Mouse (Mus musculus) heart, embryonic 13.5 days (tissue): ENCODE results near the gene Cbfa2t2. TPM values are rescaled to one million over a fixed set of nuclear protein-coding genes. Genes with fewer than 3 reads are reported as not detected.

ENCODE experiments used
- ATAC-seq: fragments of 200-750 bp; cut with Nextera tagmentation; 2 replicates; pipeline ENCODE4 v1.8.0; 2017; ENCODE audit warnings: moderate TSS enrichment; ENCODE audit not compliant: insufficient number of reproducible peaks, low FRiP score, low TSS enrichment; ENCODE audit errors: extremely low read depth
- H3K27ac ChIP-seq: fragments of 300-500 bp; sonication (generic); replicated peaks from 2 replicates; pipeline ENCODE4 v1.5.1; 2015; ENCODE audit warnings: moderate library complexity, mild to moderate bottlenecking, inconsistent platforms
- H3K27me3 ChIP-seq: fragments of 300-500 bp; sonication (generic); replicated peaks from 2 replicates; pipeline ENCODE4 v1.6.1; 2015; ENCODE audit warnings: mild to moderate bottlenecking, inconsistent platforms
- H3K36me3 ChIP-seq: fragments of 300-500 bp; sonication (generic); 2 replicates; pipeline ENCODE4 v1.6.1; 2015; ENCODE audit warnings: mild to moderate bottlenecking, inconsistent platforms
- H3K4me1 ChIP-seq: fragments of 300-500 bp; sonication (generic); 2 replicates; pipeline ENCODE4 v1.6.1; 2015; ENCODE audit warnings: inconsistent platforms
- H3K4me2 ChIP-seq: fragments of 300-500 bp; sonication (generic); 2 replicates; pipeline ENCODE4 v1.6.1; 2015; ENCODE audit warnings: inconsistent platforms, mild to moderate bottlenecking, moderate library complexity
- H3K4me3 ChIP-seq: fragments of 300-500 bp; sonication (generic); 2 replicates; pipeline ENCODE4 v1.5.1; 2015; ENCODE audit warnings: moderate library complexity, mild to moderate bottlenecking, inconsistent platforms
- H3K9ac ChIP-seq: fragments of 300-500 bp; sonication (generic); 2 replicates; pipeline ENCODE4 v1.6.1; 2015; ENCODE audit warnings: inconsistent platforms, mild to moderate bottlenecking, moderate library complexity
- H3K9me3 ChIP-seq: fragments of 300-500 bp; sonication (generic); 2 replicates; pipeline ENCODE4 v1.6.1; 2016; ENCODE audit warnings: inconsistent platforms
- WGBS: fragments of 180-500 bp; shearing (Covaris S2); methylation state at CpG from one replicate; pipeline ENCODE4 v1.1.7; 2015; ENCODE audit warnings: mixed read lengths; 5-methylcytosine and 5-hydroxymethylcytosine counted together
- polyA plus RNA-seq: library from polyadenylated mRNA; unstranded; fragments of >200 nt; fragmentation: Nextera tagmentation; extraction: Ambion mirVana; gene quantifications from 2 replicates; pipeline ENCODE4 v1.2.1, GENCODE M21; 2015

Cbfa2t2 gene
- polyA plus RNA-seq, 1 experiment from 2014 or later = 29.2 TPM

DNA sequence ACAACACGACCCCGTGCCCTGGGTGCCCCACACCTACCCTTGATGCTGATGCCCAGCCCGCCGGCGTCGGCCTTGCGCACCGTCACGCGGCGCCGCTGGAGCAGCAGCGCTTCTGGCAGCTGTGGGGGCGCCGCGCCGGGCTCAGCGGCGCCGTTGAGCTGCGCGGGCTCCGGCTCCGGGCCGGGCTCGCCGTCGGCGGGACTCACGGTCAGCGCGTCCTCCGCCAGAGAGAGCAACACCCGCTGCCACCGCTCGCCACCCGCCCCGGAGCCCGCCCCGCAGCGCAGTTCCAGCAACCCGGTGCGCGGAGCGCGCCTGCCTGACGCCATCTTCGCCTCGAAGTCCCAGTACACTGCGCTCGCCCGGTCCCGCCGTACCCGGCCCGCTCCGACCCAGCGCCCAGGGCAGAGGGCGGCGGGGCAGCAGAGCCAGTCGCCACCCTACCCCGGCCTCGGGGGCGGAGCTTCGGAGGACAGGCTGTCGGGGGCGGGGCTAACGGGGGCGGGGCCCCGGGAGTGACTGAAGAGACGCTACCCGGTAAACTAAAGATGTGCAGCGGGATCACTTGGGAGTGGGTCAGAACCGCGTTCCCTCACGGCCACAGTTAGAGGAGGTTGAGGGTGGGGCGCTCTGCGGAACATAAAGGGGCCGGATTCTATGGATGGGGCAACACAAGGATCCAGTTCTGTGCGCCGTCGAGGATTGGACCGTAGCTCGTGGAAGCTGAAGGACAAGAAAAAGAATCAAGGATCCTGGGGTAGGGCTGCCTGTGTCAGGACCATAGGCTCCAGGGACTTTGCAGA is 28.4 kb upstream of the Cbfa2t2 start, which contains the start of gene Snta1:
Snta1 (minus strand) TSS at position 457 of the 803 bp plus-strand sequence.
- WGBS = 2% methylated on average over 84 of the region's 84 CpGs
- Histone ChIP-seq H3K4me2 (peak within 1 kb of the TSS; percentile 77), H3K9ac (peak within 1 kb of the TSS; percentile 88), H3K36me3 (no peaks in the 10 kb centered on the region), H3K4me3 (peak within 1 kb of the TSS; percentile 68), H3K27me3 (no peaks in the 10 kb centered on the region), H3K27ac (peak within 1 kb of the TSS; percentile 85), H3K4me1 (peaks cover 57% of the 10 kb centered on the region), H3K9me3 (no peaks in the 10 kb centered on the region)
- ATAC-seq = peak; percentile 93

DNA sequence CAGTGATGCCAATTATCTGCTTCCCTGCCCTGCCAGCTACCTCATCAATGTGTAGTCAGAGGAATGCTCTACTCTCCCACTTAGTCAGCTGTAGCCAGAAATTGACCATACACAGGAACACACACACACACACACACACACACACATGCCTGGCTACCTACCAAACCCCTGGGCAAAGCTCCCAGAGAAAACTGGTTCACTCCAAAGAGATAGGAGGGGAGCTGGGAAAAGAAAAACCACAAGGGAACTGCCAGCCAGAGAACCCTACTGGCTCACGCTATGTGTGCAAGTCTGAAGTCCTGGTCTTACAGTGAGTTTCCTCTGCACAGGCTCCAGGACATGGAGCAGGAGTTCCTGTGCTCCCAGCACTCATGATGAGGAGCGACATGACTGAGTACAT is 25.9 kb upstream of the Cbfa2t2 start:
- H3K9me3 ChIP-seq = no peaks in the 10 kb centered on the region
- H3K4me2 ChIP-seq = no peak overlapping the region
- peak overlapping the region; percentile 20 for H3K27ac ChIP-seq
- H3K27me3 ChIP-seq = no peaks in the 10 kb centered on the region
- no peak for ATAC-seq
- no peak overlapping the region for H3K4me3 ChIP-seq
- H3K4me1 ChIP-seq = peaks cover 34% of the 10 kb centered on the region
- no peak overlapping the region for H3K9ac ChIP-seq
- WGBS = 53% methylated on average over 2 of the region's 2 CpGs
- no peaks in the 10 kb centered on the region for H3K36me3 ChIP-seq

DNA sequence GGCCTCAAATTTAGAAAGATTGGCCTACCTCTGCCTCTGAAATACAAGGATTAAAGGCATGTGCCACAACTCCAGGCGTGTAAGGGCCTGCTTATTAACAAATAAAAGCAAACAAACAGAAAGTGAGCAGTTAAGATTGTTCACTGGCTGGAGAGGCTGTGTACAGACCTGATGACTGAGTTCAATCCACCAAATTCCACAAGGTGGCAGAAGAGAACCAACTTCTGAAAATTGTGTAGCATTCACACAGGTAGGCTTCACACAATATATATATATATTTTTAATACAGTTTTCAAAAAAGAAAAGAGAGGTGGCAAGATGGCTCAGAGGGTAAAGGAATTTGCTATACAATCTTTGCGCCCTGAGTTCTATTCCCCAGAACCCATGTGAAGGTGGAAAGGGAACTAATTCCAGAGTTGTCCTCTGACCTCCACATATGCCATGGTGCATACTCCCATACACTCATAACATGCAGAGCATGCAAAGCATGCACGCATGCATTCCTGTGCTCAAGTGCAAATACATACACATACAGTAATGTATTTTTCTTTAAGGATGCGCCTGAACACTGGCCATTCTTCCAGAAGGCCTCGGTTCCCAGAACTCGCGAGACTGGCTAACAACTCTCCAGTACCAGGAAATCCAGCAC is 24.1 kb upstream of the Cbfa2t2 start:
- H3K27ac ChIP-seq = no peak overlapping the region
- no peak overlapping the region for H3K4me2 ChIP-seq
- no peaks in the 10 kb centered on the region for H3K36me3 ChIP-seq
- no peaks in the 10 kb centered on the region for H3K27me3 ChIP-seq
- no peaks in the 10 kb centered on the region for H3K9me3 ChIP-seq
- no peak overlapping the region for H3K4me3 ChIP-seq
- 62% methylated on average over 7 of the region's 7 CpGs for WGBS
- peaks cover 18% of the 10 kb centered on the region for H3K4me1 ChIP-seq
- H3K9ac ChIP-seq = no peak overlapping the region
- ATAC-seq = no peak

DNA sequence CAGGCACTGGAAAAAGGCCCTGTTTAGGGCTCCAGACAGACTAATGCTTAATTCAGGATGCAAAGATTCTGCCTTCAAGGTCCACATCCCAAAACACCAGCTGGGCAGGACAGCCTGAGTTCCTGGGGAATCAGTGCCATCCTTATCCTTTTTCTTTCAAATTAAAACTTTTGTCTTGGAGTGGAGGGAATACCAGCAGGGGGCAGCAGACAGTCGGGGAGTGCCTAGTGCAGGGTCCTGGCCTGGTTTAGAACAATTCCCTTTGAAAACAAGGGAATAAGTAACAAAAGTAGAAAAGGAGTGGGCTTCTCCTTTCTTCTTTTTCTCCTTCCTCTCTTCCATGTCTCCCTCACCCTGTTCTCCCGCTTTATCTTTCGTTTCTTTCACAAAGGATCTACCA is 19.2 kb upstream of the Cbfa2t2 start:
- Histone ChIP-seq H3K36me3 (no peaks in the 10 kb centered on the region), H3K27me3 (no peaks in the 10 kb centered on the region), H3K4me3 (no peak overlapping the region), H3K4me1 (no peaks in the 10 kb centered on the region), H3K27ac (no peak overlapping the region), H3K9ac (no peak overlapping the region), H3K9me3 (no peaks in the 10 kb centered on the region), H3K4me2 (no peak overlapping the region)
- WGBS = 14% methylated on average over 3 of the region's 3 CpGs
- ATAC-seq = no peak

DNA sequence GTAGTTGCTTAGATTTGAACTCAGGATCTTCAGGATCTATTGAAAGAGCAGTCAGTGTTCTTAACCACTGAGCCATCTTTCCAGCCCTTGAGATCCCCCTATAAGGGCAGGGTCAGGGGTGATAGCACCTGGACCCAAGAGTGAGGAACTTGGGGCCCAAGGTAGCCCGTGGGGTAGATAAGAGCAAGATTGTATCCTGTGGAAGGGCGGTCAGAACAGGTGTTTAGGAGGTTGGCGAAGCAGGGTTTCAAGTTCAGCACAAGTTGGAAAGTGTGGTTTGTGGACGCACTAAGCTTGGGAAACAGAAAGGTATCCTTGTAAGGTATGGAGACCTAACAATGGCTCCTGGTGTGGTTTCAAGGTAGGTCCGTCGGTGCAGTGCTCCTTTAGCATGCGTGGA is 18.3 kb upstream of the Cbfa2t2 start:
- H3K4me3 ChIP-seq = no peak overlapping the region
- H3K4me2 ChIP-seq = no peak overlapping the region
- H3K36me3 ChIP-seq = no peaks in the 10 kb centered on the region
- no peaks in the 10 kb centered on the region for H3K4me1 ChIP-seq
- no peak overlapping the region for H3K9ac ChIP-seq
- WGBS = 84% methylated on average over 7 of the region's 7 CpGs
- no peak for ATAC-seq
- H3K27me3 ChIP-seq = no peaks in the 10 kb centered on the region
- no peak overlapping the region for H3K27ac ChIP-seq
- no peaks in the 10 kb centered on the region for H3K9me3 ChIP-seq

DNA sequence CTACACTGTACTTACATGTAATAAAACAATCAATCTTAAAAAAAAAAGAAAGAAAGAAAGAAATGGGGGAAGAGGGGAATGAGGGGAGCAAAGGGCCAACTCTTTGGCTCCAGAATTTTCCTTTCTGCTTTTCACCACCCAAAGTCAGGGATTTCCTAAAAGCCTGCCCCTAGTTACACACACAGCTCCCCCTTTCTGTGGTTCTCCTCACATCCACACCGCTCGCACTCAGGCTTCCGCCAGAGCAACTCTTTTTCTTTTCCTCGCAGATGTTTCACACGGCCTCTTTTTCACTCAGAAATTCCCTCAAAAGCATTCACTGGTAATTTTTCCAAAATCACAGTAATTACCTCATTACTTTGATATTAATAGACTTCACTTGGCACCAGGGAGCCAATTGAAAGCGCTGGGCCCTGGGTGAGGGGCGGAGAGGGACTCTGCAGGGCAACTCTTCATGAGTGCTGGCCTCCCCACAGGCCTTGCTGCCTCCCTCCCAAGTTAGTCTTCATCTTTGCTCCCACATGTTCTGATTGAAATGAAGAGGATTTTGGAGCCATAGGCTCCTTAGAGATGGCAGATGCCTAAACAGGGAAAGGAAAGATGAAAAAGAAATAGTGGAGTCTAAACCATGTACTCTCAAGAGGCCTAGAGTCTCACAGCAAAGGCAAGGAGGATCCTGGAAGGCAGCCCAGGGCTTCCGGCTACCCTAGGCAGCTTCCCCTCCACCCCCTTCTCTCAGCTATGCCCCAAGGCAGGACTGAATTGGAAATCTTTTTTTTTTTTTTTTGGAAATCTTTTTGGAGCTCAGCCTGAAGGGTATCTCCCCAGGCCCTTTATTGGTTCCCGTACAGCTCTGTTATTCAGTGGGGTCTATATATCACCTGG is 16.4 kb upstream of the Cbfa2t2 start:
- H3K9ac ChIP-seq = 0 out of 2 replicates have a peak overlapping the region, but pooled peaks have one; percentile 6
- no peak overlapping the region for H3K4me2 ChIP-seq
- no peaks in the 10 kb centered on the region for H3K27me3 ChIP-seq
- no peaks in the 10 kb centered on the region for H3K9me3 ChIP-seq
- no peaks in the 10 kb centered on the region for H3K36me3 ChIP-seq
- ATAC-seq = no peak
- H3K27ac ChIP-seq = no peak overlapping the region
- H3K4me1 ChIP-seq = no peaks in the 10 kb centered on the region
- 77% methylated on average over 9 of the region's 9 CpGs for WGBS
- H3K4me3 ChIP-seq = no peak overlapping the region

DNA sequence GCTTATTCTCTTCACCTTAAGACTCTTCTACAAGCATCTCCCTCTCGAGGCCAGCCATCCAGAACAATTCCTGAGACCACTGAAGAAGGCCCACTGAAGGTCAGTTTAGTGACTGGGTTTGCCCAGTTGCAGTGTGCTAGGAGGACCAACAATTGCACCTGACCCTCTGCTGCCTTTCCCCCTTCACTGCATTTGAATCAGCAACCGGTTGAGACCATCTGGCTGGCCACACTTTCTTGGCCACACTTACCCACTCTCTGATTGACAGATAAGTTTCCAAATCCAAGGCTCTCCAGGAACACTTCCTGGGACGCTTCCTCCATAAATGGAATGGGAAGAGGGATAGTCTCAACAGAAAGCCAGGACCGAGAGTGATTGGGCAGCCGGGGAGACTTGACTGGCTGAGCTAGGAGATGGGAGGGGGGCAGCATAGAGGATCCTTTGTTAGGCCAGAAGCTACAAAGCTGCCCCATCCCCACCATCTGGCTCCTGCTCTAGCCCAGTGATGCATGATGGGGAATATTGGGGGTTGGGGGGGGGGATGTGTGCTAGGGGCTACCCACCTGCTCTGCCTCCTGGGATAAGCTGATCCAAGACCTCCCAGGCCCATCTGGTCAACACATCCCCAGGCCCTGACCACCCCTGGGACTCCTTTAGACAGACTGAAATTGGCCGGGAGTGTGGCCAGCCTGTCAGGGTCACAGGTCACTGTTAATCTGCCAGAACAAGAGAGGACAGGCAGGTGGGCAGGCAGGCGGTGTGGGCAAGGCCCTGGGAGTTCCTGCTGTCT is 15.1 kb upstream of the Cbfa2t2 start:
- no peak for ATAC-seq
- H3K9me3 ChIP-seq = peaks cover 3% of the 10 kb centered on the region; the same call in 1 of the 2 replicates
- H3K27ac ChIP-seq = no peak overlapping the region
- no peak overlapping the region for H3K4me3 ChIP-seq
- H3K27me3 ChIP-seq = no peaks in the 10 kb centered on the region
- peaks cover 3% of the 10 kb centered on the region; the same call in 1 of the 2 replicates for H3K4me1 ChIP-seq
- H3K4me2 ChIP-seq = no peak overlapping the region
- H3K9ac ChIP-seq = no peak overlapping the region
- 48% methylated on average over 7 of the region's 7 CpGs for WGBS
- no peaks in the 10 kb centered on the region for H3K36me3 ChIP-seq

DNA sequence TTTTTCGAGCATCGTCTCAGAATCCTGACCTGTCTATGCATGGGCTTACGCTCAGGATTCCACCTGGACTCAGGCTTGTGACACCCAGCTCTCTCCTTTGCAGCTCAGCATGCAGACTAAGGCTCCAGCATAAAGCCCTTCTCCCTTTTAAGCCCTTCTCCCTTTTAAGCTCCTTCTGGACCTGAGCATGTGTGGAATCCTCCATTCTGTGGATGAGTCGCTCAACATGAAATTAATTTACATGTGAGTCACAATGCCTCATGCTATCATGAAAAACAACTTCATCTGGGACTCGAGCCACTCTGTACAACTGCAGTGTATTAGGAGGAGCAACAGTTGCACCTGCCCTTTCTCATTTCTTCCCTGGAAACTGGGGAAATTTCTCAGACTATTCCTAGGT is 14.1 kb upstream of the Cbfa2t2 start:
- Histone ChIP-seq H3K4me2 (no peak overlapping the region), H3K4me1 (peaks cover 13% of the 10 kb centered on the region; the same call in 1 of the 2 replicates), H3K9ac (no peak overlapping the region), H3K36me3 (no peaks in the 10 kb centered on the region), H3K27ac (no peak overlapping the region), H3K9me3 (peaks cover 3% of the 10 kb centered on the region; the same call in 1 of the 2 replicates), H3K4me3 (no peak overlapping the region), H3K27me3 (no peaks in the 10 kb centered on the region)
- ATAC-seq = no peak
- WGBS = 68% methylated on average over 5 of the region's 5 CpGs

DNA sequence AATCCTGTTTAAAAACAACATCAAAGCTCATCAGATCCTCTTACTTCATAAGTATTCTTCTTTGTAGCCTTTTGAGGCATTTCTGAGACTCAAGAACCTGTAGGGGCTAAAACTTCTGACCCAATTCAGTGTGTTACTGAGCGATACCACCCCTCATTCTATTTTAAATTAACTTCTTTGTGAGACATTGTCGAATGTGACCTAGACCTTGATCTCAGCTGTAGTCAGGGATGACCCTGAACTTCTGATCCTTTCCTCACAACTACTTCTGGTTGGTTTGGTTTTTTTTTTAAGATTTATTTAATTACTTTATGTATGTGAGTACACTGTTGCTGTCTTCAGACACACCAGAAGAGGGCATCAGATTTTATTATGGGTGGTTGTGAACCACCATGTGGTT is 12.7 kb upstream of the Cbfa2t2 start:
- H3K4me1 ChIP-seq = peaks cover 24% of the 10 kb centered on the region
- H3K4me2 ChIP-seq = no peak overlapping the region
- no peak for ATAC-seq
- WGBS = 79% methylated on average over 2 of the region's 2 CpGs
- no peak overlapping the region for H3K4me3 ChIP-seq
- H3K27me3 ChIP-seq = peaks cover 6% of the 10 kb centered on the region; the same call in 1 of the 2 replicates
- no peaks in the 10 kb centered on the region for H3K36me3 ChIP-seq
- H3K9ac ChIP-seq = no peak overlapping the region
- peaks cover 3% of the 10 kb centered on the region; the same call in 1 of the 2 replicates for H3K9me3 ChIP-seq
- no peak overlapping the region for H3K27ac ChIP-seq

DNA sequence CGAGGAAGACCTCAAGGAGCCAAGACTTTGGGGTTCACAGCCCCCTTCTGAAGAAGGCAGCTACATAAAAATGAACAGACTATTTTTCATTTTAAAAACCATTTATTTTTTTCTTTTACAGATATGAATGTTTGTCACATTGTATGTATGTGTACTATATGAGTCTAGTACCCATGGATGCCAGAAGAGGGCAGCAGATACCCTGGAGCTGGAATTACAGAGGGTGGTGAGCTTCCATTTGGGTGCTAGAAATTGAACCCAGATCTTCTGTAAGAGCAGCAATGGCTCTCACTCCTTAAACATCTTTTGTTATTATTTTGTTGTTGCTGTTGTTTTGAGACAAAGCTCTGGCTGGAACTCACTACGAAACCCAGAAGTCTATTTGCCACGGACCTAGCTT is 10.8 kb upstream of the Cbfa2t2 start:
- peaks cover 12% of the 10 kb centered on the region for H3K27me3 ChIP-seq
- no peak overlapping the region for H3K9ac ChIP-seq
- H3K4me2 ChIP-seq = no peak overlapping the region
- WGBS = 88% methylated on average over 3 of the region's 3 CpGs
- no peak overlapping the region for H3K4me3 ChIP-seq
- H3K27ac ChIP-seq = no peak overlapping the region
- ATAC-seq = no peak
- no peaks in the 10 kb centered on the region for H3K36me3 ChIP-seq
- H3K4me1 ChIP-seq = peaks cover 24% of the 10 kb centered on the region
- H3K9me3 ChIP-seq = peaks cover 3% of the 10 kb centered on the region; the same call in 1 of the 2 replicates
